Mouse (Mus musculus) stomach, embryonic 14.5 days (tissue): ENCODE data around the gene Nrd1. TPM values are rescaled to one million over a fixed set of nuclear protein-coding genes. Genes with fewer than 3 reads are reported as not detected.

Experiments used
- ATAC-seq: fragments of 200-750 bp; cut with Nextera tagmentation; 2 replicates; pipeline ENCODE4 v1.8.0; 2017; ENCODE audit warnings: low read depth, moderate TSS enrichment; ENCODE audit not compliant: insufficient number of reproducible peaks, insufficient read depth, low FRiP score
- H3K27ac ChIP-seq: fragments of 300-500 bp; sonication (generic); 2 replicates; pipeline ENCODE4 v1.5.1; 2014; ENCODE audit warnings: mild to moderate bottlenecking, low read length, moderate library complexity, mixed read lengths
- H3K27me3 ChIP-seq: fragments of 300-500 bp; sonication (generic); 2 replicates; pipeline ENCODE4 v1.6.1; 2014; ENCODE audit warnings: low read length, control low read depth, mixed read lengths; ENCODE audit not compliant: control insufficient read depth, insufficient read depth
- H3K36me3 ChIP-seq: fragments of 300-500 bp; sonication (generic); 2 replicates; pipeline ENCODE4 v1.6.1; 2014; ENCODE audit warnings: mild to moderate bottlenecking, control low read depth, low read length, moderate library complexity, mixed read lengths; ENCODE audit not compliant: control insufficient read depth, insufficient read depth
- H3K4me1 ChIP-seq: fragments of 300-500 bp; sonication (generic); 2 replicates; pipeline ENCODE4 v1.6.1; 2014; ENCODE audit warnings: low read length, control low read depth, mixed read lengths; ENCODE audit not compliant: control insufficient read depth, insufficient read depth
- H3K4me2 ChIP-seq: fragments of 300-500 bp; sonication (generic); replicated peaks from 2 replicates; pipeline ENCODE4 v1.6.1; 2014; ENCODE audit warnings: low read depth, low read length, control low read depth
- H3K4me3 ChIP-seq: fragments of 300-500 bp; sonication (generic); 2 replicates; pipeline ENCODE4 v1.5.1; 2014; ENCODE audit warnings: low read depth, low read length, control low read depth
- H3K9ac ChIP-seq: fragments of 300-500 bp; sonication (generic); replicated peaks from 2 replicates; pipeline ENCODE4 v1.6.1; 2014; ENCODE audit warnings: low read depth, mild to moderate bottlenecking, control low read depth, low read length, moderate library complexity, mixed read lengths
- H3K9me3 ChIP-seq: fragments of 300-500 bp; sonication (generic); 2 replicates; pipeline ENCODE4 v1.6.1; 2016; ENCODE audit warnings: low read depth, low read length, control low read depth; ENCODE audit not compliant: control insufficient read depth
- WGBS: fragments of 180-500 bp; shearing (Covaris S2); extraction: QIAGEN DNeasy Blood & Tissue Kit; methylation state at CpG from one replicate; pipeline ENCODE4 v1.1.7; 2014; 5-methylcytosine and 5-hydroxymethylcytosine counted together
- polyA plus RNA-seq: library from polyadenylated mRNA; unstranded; fragments of >200 nt; fragmentation: Nextera tagmentation; extraction: Ambion mirVana; gene quantifications from 2 replicates; pipeline ENCODE4 v1.2.1, GENCODE M21; 2014

Gene Nrd1
- polyA plus RNA-seq, 1 experiment from 2014 or later, result 60.1 TPM

DNA sequence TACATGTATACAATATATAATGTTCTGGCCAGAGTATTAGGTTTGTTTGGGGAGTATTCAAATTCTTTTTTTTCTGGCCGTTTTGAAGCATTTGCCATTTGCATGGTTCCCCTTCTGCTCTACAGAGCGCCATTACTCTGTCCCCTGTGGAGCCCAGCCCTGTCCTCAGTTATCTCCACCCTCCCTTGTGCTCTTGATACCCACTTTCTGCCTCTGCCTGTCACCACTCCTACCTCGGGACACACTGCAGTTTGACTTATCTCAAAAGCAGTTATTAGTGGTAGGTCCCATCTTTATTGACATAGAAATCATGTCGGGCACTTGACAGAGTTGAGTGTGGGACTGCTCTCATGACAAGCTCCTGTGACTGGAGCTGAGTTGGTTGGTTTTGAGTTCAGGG, 42.3 kb downstream of the Nrd1 start:
- no peaks in the 10 kb centered on the region for H3K27me3 ChIP-seq
- no peak overlapping the region for H3K9ac ChIP-seq
- 86% methylated on average over 4 of the region's 4 CpGs for WGBS
- no peaks in the 10 kb centered on the region for H3K4me1 ChIP-seq
- no peaks in the 10 kb centered on the region for H3K9me3 ChIP-seq
- no peak overlapping the region for H3K4me3 ChIP-seq
- H3K4me2 ChIP-seq, result no peak overlapping the region
- no peak overlapping the region for H3K27ac ChIP-seq
- no peak for ATAC-seq
- H3K36me3 ChIP-seq, result peaks cover 65% of the 10 kb centered on the region

DNA sequence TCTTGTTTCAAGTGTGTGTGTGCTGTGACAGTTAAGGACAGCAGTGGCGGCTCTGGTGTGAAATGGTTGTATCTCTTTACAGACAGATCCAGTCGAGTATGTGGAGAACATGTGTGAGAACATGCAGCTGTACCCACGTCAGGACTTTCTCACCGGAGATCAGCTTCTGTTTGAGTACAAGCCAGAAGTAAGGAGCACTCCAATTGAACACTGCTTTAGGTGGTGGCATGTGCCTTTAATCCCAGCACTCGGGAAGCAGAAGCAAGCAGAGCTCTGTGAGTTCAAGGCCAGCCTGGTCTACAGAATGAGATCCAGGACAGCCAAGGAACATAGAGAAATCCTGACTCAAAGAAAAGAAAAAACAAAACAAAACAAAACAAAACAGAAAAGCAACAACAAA, 42.8 kb downstream of the Nrd1 start:
- H3K9me3 ChIP-seq, result no peaks in the 10 kb centered on the region
- H3K9ac ChIP-seq, result no peak overlapping the region
- ATAC-seq, result no peak
- no peak overlapping the region for H3K27ac ChIP-seq
- H3K4me1 ChIP-seq, result no peaks in the 10 kb centered on the region
- H3K4me3 ChIP-seq, result no peak overlapping the region
- peaks cover 67% of the 10 kb centered on the region for H3K36me3 ChIP-seq
- H3K27me3 ChIP-seq, result no peaks in the 10 kb centered on the region
- no peak overlapping the region for H3K4me2 ChIP-seq
- 67% methylated on average over 5 of the region's 5 CpGs for WGBS

DNA sequence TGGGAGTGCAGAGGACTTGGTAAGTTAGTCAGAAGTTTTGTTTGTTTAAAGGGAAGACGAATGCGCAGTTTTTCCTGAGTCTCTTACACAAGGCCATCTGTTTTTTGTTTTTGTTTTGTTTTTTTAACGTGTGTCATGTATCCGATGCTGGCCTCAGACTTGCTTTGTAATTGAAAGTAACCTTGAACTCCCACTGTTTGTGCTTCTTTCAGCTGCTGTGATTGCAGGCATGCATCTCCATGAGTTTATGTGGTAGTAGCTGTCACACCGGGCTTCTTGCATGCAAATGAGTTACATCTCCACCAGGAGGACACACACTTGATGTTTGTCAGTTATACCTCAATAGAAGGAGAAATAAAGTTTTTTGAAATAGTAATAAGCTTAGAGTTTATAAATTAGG, 43.3 kb downstream of the Nrd1 start:
- Histone ChIP-seq H3K27ac (no peak overlapping the region), H3K4me1 (no peaks in the 10 kb centered on the region), H3K4me3 (no peak overlapping the region), H3K27me3 (no peaks in the 10 kb centered on the region), H3K36me3 (peaks cover 66% of the 10 kb centered on the region), H3K9me3 (no peaks in the 10 kb centered on the region), H3K9ac (no peak overlapping the region), H3K4me2 (no peak overlapping the region)
- 81% methylated on average over 5 of the region's 5 CpGs for WGBS
- no peak for ATAC-seq

DNA sequence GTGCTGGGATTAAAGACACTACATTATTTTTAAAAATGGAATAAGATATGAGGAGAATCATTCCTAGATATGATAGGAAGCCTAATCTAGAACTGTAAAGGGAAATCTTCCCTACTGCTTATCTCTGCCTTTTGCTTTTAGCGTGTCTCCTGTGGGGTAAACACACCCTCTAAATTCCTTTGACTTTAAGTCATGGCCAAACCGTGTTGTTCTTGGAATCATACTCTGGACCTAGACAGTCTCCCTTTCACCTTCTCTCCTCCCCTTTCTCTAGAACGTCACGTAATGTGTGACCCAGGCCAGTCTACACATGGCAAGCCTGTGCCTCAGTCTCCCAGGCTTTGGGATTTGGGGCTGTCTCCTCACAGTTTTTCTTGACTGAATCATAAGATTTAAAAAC, 47.8 kb downstream of the Nrd1 start:
- H3K4me3 ChIP-seq, result no peak overlapping the region
- no peaks in the 10 kb centered on the region for H3K4me1 ChIP-seq
- no peaks in the 10 kb centered on the region for H3K9me3 ChIP-seq
- no peak overlapping the region for H3K27ac ChIP-seq
- no peak for ATAC-seq
- 69% methylated on average over 4 of the region's 4 CpGs for WGBS
- H3K9ac ChIP-seq, result no peak overlapping the region
- no peak overlapping the region for H3K4me2 ChIP-seq
- peaks cover 55% of the 10 kb centered on the region for H3K36me3 ChIP-seq
- no peaks in the 10 kb centered on the region for H3K27me3 ChIP-seq

DNA sequence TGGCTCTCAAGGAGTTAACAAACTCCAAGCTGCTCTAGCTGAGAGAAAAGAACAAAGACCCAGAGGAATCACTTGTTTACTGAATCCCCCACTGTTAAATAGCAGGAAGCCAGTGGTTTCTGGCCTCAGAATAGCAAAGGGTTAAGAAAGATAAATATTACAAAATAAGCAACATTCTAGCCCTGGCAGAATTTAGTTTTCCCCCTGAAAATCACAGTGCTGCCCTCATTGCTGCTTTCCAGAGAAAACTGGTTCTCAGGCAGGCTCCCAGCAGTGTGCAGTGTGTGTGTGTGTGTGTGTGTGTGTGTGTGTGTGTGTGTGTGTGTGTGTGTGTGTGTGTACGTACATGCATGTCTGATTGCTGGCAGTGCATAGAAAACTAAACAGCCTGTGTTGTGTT, 51.8 kb downstream of the Nrd1 start:
- no peak overlapping the region for H3K9ac ChIP-seq
- H3K9me3 ChIP-seq, result no peaks in the 10 kb centered on the region
- no peak overlapping the region for H3K4me2 ChIP-seq
- H3K36me3 ChIP-seq, result peaks cover 51% of the 10 kb centered on the region
- no peak for ATAC-seq
- H3K27me3 ChIP-seq, result no peaks in the 10 kb centered on the region
- 9% methylated on average over 1 of the region's 1 CpGs for WGBS
- H3K27ac ChIP-seq, result peak overlapping the region; percentile 27; the same call in 1 of the 2 replicates
- H3K4me3 ChIP-seq, result no peak overlapping the region
- no peaks in the 10 kb centered on the region for H3K4me1 ChIP-seq

DNA sequence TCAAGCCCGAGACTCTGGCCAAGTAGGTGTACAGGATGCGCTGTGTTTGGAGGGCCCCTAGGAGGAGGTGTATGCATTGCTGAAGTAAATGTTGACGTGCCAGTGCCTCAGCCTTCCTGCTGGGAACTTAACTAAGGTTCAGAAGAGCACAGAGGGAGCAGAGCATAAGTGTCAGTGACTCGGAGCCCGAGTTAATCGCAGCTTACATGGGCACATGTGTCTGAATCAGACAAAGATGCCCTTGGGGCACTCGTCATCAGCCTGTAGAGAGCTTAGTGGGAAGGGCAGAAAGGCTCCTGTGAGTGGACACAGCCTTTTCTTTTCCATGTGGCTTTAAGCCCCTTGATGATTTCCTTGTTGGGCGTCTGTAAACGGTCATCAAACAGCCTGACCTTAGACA, 53.5 kb downstream of the Nrd1 start:
- ATAC-seq, result no peak
- WGBS, result 85% methylated on average over 9 of the region's 9 CpGs
- Histone ChIP-seq H3K4me3 (no peak overlapping the region), H3K4me1 (no peaks in the 10 kb centered on the region), H3K9ac (no peak overlapping the region), H3K4me2 (no peak overlapping the region), H3K9me3 (no peaks in the 10 kb centered on the region), H3K27me3 (no peaks in the 10 kb centered on the region), H3K36me3 (peaks cover 56% of the 10 kb centered on the region), H3K27ac (no peak overlapping the region)

DNA sequence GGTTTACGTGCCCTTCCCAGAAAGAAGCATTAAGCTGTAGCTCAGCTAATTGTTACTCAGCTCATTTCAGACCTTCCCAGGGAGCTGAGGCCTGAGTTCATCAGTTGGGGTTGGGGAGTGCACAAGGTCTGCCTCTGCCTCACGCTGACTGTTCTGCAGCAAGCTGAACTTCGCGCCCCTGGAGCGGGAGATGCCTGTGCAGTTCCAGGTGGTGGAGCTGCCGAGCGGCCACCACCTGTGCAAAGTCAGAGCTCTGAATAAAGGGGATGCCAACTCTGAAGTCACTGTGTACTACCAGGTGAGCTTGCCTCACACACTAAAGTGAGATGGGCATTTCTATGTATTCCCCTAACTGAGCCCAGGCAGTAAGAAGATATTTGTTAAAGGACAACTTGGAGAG, 55.9 kb downstream of the Nrd1 start:
- Histone ChIP-seq H3K27me3 (no peaks in the 10 kb centered on the region), H3K4me1 (no peaks in the 10 kb centered on the region), H3K4me3 (no peak overlapping the region), H3K9ac (no peak overlapping the region), H3K36me3 (peaks cover 62% of the 10 kb centered on the region), H3K4me2 (no peak overlapping the region), H3K9me3 (no peaks in the 10 kb centered on the region), H3K27ac (no peak overlapping the region)
- ATAC-seq, result no peak
- WGBS, result 73% methylated on average over 7 of the region's 7 CpGs

DNA sequence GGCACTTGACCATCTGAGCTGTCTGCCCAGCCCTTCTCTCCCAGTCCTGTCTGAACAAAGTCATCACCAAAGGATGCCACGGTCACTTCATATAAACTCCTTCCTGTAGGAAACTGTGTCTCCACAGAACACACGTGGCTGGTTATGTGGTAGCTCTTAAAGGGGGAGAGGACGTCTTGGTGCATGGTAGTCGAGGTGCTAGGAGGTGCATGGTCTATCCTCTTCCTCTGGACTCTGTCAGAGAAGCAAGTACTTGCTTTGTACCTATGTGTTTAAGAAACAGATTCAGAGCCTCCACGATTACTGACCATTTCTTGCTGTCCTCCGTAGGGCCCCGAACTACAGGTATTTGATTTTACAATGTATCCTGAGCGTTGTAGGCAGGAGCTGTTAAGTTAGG, 57.2 kb downstream of the Nrd1 start:
- H3K27me3 ChIP-seq, result no peaks in the 10 kb centered on the region
- H3K36me3 ChIP-seq, result peaks cover 71% of the 10 kb centered on the region
- H3K27ac ChIP-seq, result no peak overlapping the region
- no peak overlapping the region for H3K4me3 ChIP-seq
- no peak for ATAC-seq
- 94% methylated on average over 8 of the region's 8 CpGs for WGBS
- no peak overlapping the region for H3K9ac ChIP-seq
- no peak overlapping the region for H3K4me2 ChIP-seq
- H3K9me3 ChIP-seq, result no peaks in the 10 kb centered on the region
- H3K4me1 ChIP-seq, result no peaks in the 10 kb centered on the region

DNA sequence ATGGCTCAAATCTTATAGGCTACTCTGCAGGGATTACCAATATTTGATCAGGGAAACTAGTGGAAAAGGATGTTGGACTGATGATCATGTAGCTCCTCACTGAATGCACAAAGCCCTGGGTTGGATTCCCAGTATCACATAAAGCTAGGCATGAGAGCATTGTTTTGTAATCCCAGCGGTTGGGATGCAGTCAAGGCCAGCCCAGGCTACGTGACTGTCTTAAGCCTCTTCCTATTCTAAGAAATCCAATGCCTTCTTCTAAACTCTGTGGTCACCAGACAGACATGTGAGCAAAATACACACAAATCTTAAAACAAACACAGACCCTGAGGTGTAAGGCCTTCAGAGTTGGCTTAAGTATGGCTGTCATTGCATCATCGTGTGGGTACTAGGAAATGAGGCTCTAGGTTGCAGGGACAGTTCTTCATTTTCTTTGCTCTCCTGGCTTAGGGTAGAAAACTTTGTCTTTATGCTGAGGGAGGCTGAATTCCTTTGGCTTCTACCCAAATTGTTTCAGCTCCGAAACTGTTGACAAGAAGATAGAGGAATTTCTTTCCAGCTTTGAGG, 58.9 kb downstream of the Nrd1 start:
- Histone ChIP-seq H3K27me3 (no peaks in the 10 kb centered on the region), H3K4me2 (no peak overlapping the region), H3K27ac (no peak overlapping the region), H3K9me3 (no peaks in the 10 kb centered on the region), H3K9ac (no peak overlapping the region), H3K4me3 (no peak overlapping the region), H3K4me1 (no peaks in the 10 kb centered on the region), H3K36me3 (peaks cover 67% of the 10 kb centered on the region)
- 85% methylated on average over 4 of the region's 4 CpGs for WGBS
- ATAC-seq, result no peak
